Mouse (Mus musculus) forebrain, embryonic 11.5 days (tissue): Measurements from ENCODE around the gene Fam161a. TPM values are rescaled to one million over a fixed set of nuclear protein-coding genes. Genes with fewer than 3 reads are reported as not detected.

Experiments used
- ATAC-seq: fragments of 200-750 bp; cut with Nextera tagmentation; replicated peaks from 2 replicates; pipeline ENCODE4 v1.8.0; 2017; ENCODE audit warnings: moderate TSS enrichment; ENCODE audit not compliant: low FRiP score
- DNase-seq: peaks from one replicate; pipeline ENCODE4 v3.0.0-alpha.2; 2017; ENCODE audit warnings: low spot score
- H3K27ac ChIP-seq: fragments of 300-500 bp; sonication (generic); 2 replicates; pipeline ENCODE4 v1.5.1; 2014; ENCODE audit warnings: low read depth, low read length
- H3K27me3 ChIP-seq: fragments of 300-500 bp; sonication (generic); 2 replicates; pipeline ENCODE4 v1.6.1; 2014; ENCODE audit warnings: mild to moderate bottlenecking, low read length, mixed read lengths; ENCODE audit not compliant: control insufficient read depth, insufficient read depth
- H3K36me3 ChIP-seq: fragments of 300-500 bp; sonication (generic); 2 replicates; pipeline ENCODE4 v1.6.1; 2014; ENCODE audit warnings: mild to moderate bottlenecking, low read length, moderate library complexity, mixed read lengths; ENCODE audit not compliant: control insufficient read depth, insufficient read depth
- H3K4me1 ChIP-seq: fragments of 300-500 bp; sonication (generic); replicated peaks from 2 replicates; pipeline ENCODE4 v1.6.1; 2014; ENCODE audit warnings: low read length, mixed read lengths; ENCODE audit not compliant: control insufficient read depth, insufficient read depth
- H3K4me2 ChIP-seq: fragments of 300-500 bp; sonication (generic); 2 replicates; pipeline ENCODE4 v1.6.1; 2014; ENCODE audit warnings: low read depth, mild to moderate bottlenecking, low read length, moderate library complexity, mixed read lengths; ENCODE audit not compliant: severe bottlenecking
- H3K4me3 ChIP-seq: fragments of 300-500 bp; sonication (generic); 2 replicates; pipeline ENCODE4 v1.5.1; 2014; ENCODE audit warnings: low read depth, low read length
- H3K9ac ChIP-seq: fragments of 300-500 bp; sonication (generic); 2 replicates; pipeline ENCODE4 v1.6.1; 2014; ENCODE audit warnings: low read length
- H3K9me3 ChIP-seq: fragments of 300-500 bp; sonication (generic); 2 replicates; pipeline ENCODE4 v1.6.1; 2016; ENCODE audit warnings: low read length, mixed read lengths; ENCODE audit not compliant: control insufficient read depth
- WGBS: fragments of 180-500 bp; shearing (Covaris S2); extraction: QIAGEN DNeasy Blood & Tissue Kit; methylation state at CpG from one replicate; pipeline ENCODE4 v1.1.7; 2014; 5-methylcytosine and 5-hydroxymethylcytosine counted together
- polyA plus RNA-seq: library from polyadenylated mRNA; unstranded; fragments of >200 nt; fragmentation: Nextera tagmentation; extraction: Ambion mirVana; gene quantifications from 2 replicates; pipeline ENCODE4 v1.2.1, GENCODE M21; 2014

Fam161a gene
- polyA plus RNA-seq, 1 experiment from 2014 or later: 3.4 TPM

DNA sequence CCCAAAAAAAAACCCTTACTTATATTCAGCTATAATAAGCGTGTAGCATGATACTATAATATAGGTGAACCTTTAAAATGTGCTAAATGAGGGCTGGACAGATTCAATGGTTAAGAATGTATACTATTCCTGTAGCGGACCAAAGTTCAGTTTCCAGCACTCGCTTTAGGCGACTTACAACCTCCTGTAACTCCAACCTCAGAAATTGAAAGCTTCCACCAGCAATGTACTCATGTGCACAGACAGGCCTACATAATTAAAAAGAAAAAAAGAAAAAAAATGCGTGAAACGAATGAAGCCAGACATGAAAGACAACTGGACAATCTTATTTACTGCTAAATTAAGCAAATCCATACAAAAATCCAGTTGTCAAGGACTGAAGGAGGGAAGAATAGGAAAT, 24.5 kb upstream of the Fam161a start:
- no peak for DNase-seq
- 68% methylated on average over 6 of the region's 6 CpGs for WGBS

DNA sequence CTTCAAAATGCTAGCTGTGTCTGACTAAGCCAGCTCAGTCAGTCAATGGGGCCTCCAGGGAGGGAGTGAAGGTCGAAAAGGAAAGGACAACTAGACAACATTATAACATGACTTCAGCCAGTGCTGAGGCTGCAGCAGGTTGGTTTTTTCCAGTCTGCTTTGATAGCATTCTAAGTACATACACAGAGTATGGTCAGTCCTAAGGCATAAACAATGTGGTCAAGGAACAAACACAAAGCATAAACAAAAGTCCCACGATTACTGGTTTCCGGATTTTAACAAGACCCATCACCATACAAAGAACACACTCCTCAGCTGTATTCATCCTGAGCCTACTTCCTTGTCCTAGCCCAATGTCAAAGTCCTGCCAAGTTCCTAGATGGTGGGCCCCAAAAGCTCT, 21.8 kb upstream of the Fam161a start:
- no peaks in the 10 kb centered on the region for H3K36me3 ChIP-seq
- 85% methylated on average over 3 of the region's 3 CpGs for WGBS
- H3K27me3 ChIP-seq: no peaks in the 10 kb centered on the region
- DNase-seq: no peak
- no peak overlapping the region for H3K9ac ChIP-seq
- no peak overlapping the region for H3K4me2 ChIP-seq
- H3K4me1 ChIP-seq: 0 out of 2 replicates have a peak, but pooled peaks cover 4% of the 10 kb centered on the region
- no peak overlapping the region for H3K27ac ChIP-seq
- no peak for ATAC-seq
- no peak overlapping the region for H3K4me3 ChIP-seq
- H3K9me3 ChIP-seq: no peaks in the 10 kb centered on the region

More for the DNA sequence above, 24.5 kb upstream of the Fam161a start:
- no peak overlapping the region for H3K4me2 ChIP-seq
- H3K9me3 ChIP-seq: no peaks in the 10 kb centered on the region
- peak overlapping the region; percentile 67; the same call in 1 of the 2 replicates for H3K4me3 ChIP-seq
- H3K27me3 ChIP-seq: no peaks in the 10 kb centered on the region
- no peak overlapping the region for H3K9ac ChIP-seq
- H3K4me1 ChIP-seq: 0 out of 2 replicates have a peak, but pooled peaks cover 2% of the 10 kb centered on the region
- no peaks in the 10 kb centered on the region for H3K36me3 ChIP-seq
- ATAC-seq: no peak
- no peak overlapping the region for H3K27ac ChIP-seq

DNA sequence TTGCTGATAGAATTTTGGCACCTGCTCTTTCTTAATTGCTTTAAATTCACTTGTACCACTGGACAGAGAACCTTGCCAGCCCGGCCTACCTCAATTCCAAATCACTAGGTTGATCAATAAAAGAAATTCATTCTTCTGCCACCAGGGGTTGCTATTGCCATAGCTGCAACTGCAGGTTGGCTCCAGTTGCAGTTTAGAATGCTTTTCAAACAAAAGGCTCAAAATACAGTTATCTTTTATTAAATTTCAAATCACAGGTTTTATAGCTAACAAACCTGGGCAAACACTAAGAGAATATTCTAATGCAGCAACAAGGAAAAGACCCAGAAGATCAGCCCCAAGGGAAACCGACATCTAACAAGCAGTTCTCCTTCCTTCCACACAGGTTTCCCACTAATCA, 20.0 kb upstream of the Fam161a start:
- H3K27me3 ChIP-seq: no peaks in the 10 kb centered on the region
- ATAC-seq: no peak
- H3K27ac ChIP-seq: no peak overlapping the region
- no peak overlapping the region for H3K4me3 ChIP-seq
- no peaks in the 10 kb centered on the region for H3K9me3 ChIP-seq
- H3K4me1 ChIP-seq: 0 out of 2 replicates have a peak, but pooled peaks cover 5% of the 10 kb centered on the region
- no peak overlapping the region for H3K9ac ChIP-seq
- WGBS: 52% methylated on average over 2 of the region's 2 CpGs
- no peak overlapping the region for H3K4me2 ChIP-seq
- H3K36me3 ChIP-seq: no peaks in the 10 kb centered on the region
- DNase-seq: no peak

DNA sequence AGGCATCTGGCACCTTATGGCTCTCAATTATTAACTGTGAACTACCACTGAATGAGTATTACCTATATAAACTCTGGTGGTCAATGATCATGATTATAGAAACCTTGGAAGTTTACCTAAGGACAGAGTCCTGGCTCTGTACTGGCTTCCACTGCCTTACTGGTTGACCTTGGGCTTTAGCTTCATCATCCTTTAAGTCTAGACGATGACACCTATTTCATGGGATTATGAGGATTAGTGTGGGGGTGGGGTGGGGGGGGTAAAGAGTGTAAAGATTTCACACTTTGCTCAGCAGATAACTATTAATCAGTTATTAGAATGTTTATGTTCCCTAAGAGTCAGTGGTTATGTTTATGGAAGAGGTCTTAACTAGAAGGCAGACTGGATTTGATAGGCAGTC, 17.5 kb upstream of the Fam161a start:
- Histone ChIP-seq H3K27me3 (no peaks in the 10 kb centered on the region), H3K4me3 (peak overlapping the region; percentile 90), H3K4me1 (0 out of 2 replicates have a peak, but pooled peaks cover 5% of the 10 kb centered on the region), H3K27ac (peak overlapping the region; percentile 90), H3K36me3 (no peaks in the 10 kb centered on the region; the same call in 1 of the 2 replicates), H3K4me2 (peak overlapping the region; percentile 92), H3K9ac (peak overlapping the region; percentile 89), H3K9me3 (no peaks in the 10 kb centered on the region)
- WGBS: 48% methylated on average over 1 of the region's 1 CpGs
- no peak for DNase-seq
- no peak; the same call in 1 of the 2 replicates for ATAC-seq

DNA sequence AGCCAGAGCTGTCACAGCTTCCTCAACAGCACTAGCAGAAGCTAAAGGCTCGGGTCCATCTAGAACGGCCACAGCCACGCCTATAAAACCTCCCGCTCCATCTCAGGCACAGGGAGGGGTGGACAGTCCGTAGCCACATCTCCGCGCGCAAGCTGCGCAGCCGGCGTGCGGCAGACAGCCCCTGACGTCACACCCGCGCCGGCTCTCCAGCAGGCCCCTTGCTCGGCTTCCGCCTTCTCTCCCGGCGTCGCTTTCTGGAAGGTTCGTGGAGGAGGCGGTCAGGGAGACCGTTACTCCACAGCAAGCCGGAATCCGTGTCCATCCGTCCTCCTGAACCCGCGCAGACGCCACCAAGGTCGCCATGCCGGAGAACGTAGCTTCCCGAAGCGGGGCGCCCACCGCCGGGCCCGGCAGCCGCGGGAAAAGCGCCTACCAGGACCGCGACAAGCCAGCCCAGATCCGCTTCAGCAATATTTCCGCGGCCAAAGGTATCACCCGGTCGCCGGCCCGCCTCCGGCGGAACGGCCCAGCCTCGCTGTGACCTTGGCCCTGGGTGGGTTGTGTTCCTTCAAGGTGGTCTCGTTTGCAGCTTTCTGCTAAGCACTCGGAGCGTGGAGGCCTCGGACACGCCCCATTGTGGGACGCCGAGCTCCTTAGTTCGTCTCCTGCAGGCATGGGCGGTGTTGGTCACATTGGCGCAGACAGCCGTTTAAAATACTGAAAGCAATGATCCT, 16.8 kb upstream of the Fam161a start, which contains the start of gene Cct4:
TSS of gene Cct4 (plus strand) at position 127 of the 734 bp plus-strand sequence.
- H3K4me1 ChIP-seq: 0 out of 2 replicates have a peak, but pooled peaks cover 5% of the 10 kb centered on the region
- H3K9ac ChIP-seq: peak within 1 kb of the TSS; percentile 89
- no peaks in the 10 kb centered on the region for H3K27me3 ChIP-seq
- peak; percentile 99 for ATAC-seq
- WGBS: under 1% methylated on average over 66 of the region's 66 CpGs
- DNase-seq: peak; percentile 96
- H3K27ac ChIP-seq: peak within 1 kb of the TSS; percentile 90
- H3K4me2 ChIP-seq: peak within 1 kb of the TSS; percentile 92
- peak within 1 kb of the TSS; percentile 90 for H3K4me3 ChIP-seq
- no peaks in the 10 kb centered on the region for H3K9me3 ChIP-seq
- H3K36me3 ChIP-seq: peaks cover 3% of the 10 kb centered on the region; the same call in 1 of the 2 replicates

DNA sequence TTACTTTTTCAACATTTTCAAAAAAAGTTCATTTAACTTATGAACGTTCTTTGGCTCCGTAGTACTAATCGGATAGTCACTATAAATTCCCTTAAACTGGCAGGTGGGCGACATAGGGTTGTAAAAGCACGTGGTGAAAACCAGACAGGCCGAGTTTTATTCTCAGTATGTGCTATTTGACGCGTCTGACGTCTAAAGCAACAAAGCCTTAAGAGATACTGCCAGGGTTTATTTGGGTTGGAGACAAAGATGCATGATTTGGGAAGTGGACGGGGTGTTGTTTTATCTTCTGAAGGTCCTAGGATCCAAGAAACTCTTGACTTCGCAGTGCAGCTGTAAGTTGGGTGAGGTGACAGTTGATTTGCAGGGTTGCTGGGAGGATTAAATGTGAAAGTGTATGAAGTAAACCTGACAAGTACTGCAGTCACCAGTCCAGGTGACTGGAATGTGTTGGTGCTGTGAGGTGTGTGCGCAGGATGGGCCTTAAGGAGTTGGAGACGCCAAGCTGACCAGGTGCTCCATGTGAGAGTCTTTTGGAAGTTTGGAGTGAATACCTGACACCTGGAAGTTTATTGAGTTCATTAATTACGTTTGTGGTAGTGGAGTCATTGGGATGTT, 16.0 kb upstream of the Fam161a start:
- ATAC-seq (no peak), DNase-seq (no peak)
- H3K27me3 ChIP-seq: no peaks in the 10 kb centered on the region
- peak overlapping the region; percentile 90 for H3K4me3 ChIP-seq
- no peak overlapping the region; the same call in 1 of the 2 replicates for H3K27ac ChIP-seq
- H3K4me1 ChIP-seq: 0 out of 2 replicates have a peak, but pooled peaks cover 5% of the 10 kb centered on the region
- H3K4me2 ChIP-seq: peak overlapping the region; percentile 92
- 11% methylated on average over 14 of the region's 14 CpGs for WGBS
- peaks cover 6% of the 10 kb centered on the region; the same call in 1 of the 2 replicates for H3K36me3 ChIP-seq
- H3K9ac ChIP-seq: peak overlapping the region; percentile 89
- no peaks in the 10 kb centered on the region for H3K9me3 ChIP-seq

DNA sequence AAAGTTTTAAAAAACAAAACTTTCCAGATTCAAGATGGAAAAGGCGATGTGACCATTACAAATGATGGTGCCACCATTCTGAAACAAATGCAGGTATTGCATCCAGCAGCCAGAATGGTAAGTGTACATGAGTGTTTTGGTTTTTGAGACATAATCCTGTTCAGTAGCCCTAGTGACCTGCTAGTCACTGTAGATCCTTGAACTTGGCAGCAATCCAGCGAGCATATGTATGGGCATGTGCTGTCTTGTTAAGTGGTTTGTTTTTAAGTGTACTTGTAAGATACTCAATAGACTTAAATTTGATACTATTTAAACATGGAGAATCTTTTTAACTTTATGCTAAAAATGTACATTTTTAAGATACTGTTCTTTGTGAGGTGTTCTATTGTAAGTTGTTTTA, 13.1 kb upstream of the Fam161a start:
- no peaks in the 10 kb centered on the region for H3K27me3 ChIP-seq
- DNase-seq (no peak), ATAC-seq (no peak)
- H3K36me3 ChIP-seq: peaks cover 8% of the 10 kb centered on the region; the same call in 1 of the 2 replicates
- 98% methylated on average over 2 of the region's 2 CpGs for WGBS
- H3K9ac ChIP-seq: no peak overlapping the region
- H3K4me1 ChIP-seq: 0 out of 2 replicates have a peak, but pooled peaks cover 5% of the 10 kb centered on the region
- H3K9me3 ChIP-seq: no peaks in the 10 kb centered on the region
- H3K4me2 ChIP-seq: no peak overlapping the region
- no peak overlapping the region for H3K27ac ChIP-seq
- H3K4me3 ChIP-seq: no peak overlapping the region

DNA sequence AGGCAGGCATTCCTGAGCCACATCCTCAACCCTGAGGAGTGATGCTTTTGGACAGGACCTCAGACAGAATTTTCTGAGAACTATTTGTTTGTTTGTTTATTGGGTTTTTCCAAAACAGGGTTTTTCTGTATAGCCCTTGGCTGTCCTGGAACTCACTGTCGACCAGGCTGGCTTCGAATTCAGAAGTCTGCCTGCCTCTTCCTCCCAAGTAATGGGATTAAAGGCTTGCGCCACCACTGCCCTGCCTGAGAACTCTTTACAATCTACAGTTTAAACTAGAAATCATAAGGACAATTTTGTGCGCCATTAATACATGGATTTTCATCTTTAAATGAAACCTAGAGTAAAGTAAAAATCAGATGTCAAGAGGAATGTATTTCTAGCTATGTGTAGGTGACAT, 11.9 kb upstream of the Fam161a start:
- Histone ChIP-seq H3K4me1 (0 out of 2 replicates have a peak, but pooled peaks cover 2% of the 10 kb centered on the region), H3K4me3 (no peak overlapping the region), H3K27ac (no peak overlapping the region), H3K9me3 (no peaks in the 10 kb centered on the region), H3K4me2 (no peak overlapping the region), H3K27me3 (no peaks in the 10 kb centered on the region), H3K36me3 (peaks cover 10% of the 10 kb centered on the region; the same call in 1 of the 2 replicates), H3K9ac (no peak overlapping the region)
- DNase-seq: no peak
- ATAC-seq: no peak
- WGBS: 97% methylated on average over 4 of the region's 4 CpGs
